Mouse (Mus musculus): ENCODE measurements around the gene Gmeb2.

Gene Gmeb2

GRCm38 (mm10) chr2:181228335-181228734 is 59.5 kb downstream of the Gmeb2 start:
- DNase-seq (ENCODE audit: low read depth in 2 of 2, low spot score in 2 of 2) = no peak

- DNase-seq (ENCODE audit: low read depth in 2 of 2, low spot score in 2 of 2) = no peak
Observed at GRCm38 (mm10) chr2:181227122-181227521, 60.7 kb downstream of the Gmeb2 start.

- no peak for DNase-seq (ENCODE audit: low read depth in 2 of 2, low spot score in 2 of 2)
Observed at GRCm38 (mm10) chr2:181224994-181225393, 62.8 kb downstream of the Gmeb2 start.

- DNase-seq (ENCODE audit: low read depth in 2 of 2, low spot score in 2 of 2) = peak in 1 of 2 experiments; percentile 12
Observed at GRCm38 (mm10) chr2:181220361-181220760, 67.5 kb downstream of the Gmeb2 start.

- DNase-seq (ENCODE audit: low read depth in 2 of 2, low spot score in 2 of 2) = peak; percentile 89 to 90
Observed at GRCm38 (mm10) chr2:181219538-181220216, 68.2 kb downstream of the Gmeb2 start, which contains the start of gene Fndc11. Fndc11 (plus strand) TSS chr2:181220013.

- DNase-seq (ENCODE audit: low read depth in 2 of 2, low spot score in 2 of 2) = no peak
Observed at GRCm38 (mm10) chr2:181218881-181219485, 68.9 kb downstream of the Gmeb2 start.

- no peak for DNase-seq (ENCODE audit: low read depth in 2 of 2, low spot score in 2 of 2)
Observed at GRCm38 (mm10) chr2:181216037-181216436, 71.8 kb downstream of the Gmeb2 start.

GRCm38 (mm10) chr2:181213021-181213445 is 74.8 kb downstream of the Gmeb2 start, which contains the start of gene Srms:
Srms (minus strand) TSS chr2:181213185.
- peak; percentile 25 to 34 for DNase-seq (ENCODE audit: low read depth in 2 of 2, low spot score in 2 of 2)

GRCm38 (mm10) chr2:181212389-181213020 is 75.3 kb downstream of the Gmeb2 start:
- peak in 1 of 2 experiments; percentile 15 for DNase-seq (ENCODE audit: low read depth in 2 of 2, low spot score in 2 of 2)

GRCm38 (mm10) chr2:181206118-181206517 is 81.7 kb downstream of the Gmeb2 start:
- DNase-seq (ENCODE audit: low read depth in 2 of 2, low spot score in 2 of 2) = no peak

- no peak for DNase-seq (ENCODE audit: low read depth in 2 of 2, low spot score in 2 of 2)
Observed at GRCm38 (mm10) chr2:181205678-181206077, 82.2 kb downstream of the Gmeb2 start.

- no peak for DNase-seq (ENCODE audit: low read depth in 2 of 2, low spot score in 2 of 2)
Observed at GRCm38 (mm10) chr2:181202886-181203285, 84.9 kb downstream of the Gmeb2 start.

- no peak for DNase-seq (ENCODE audit: low read depth in 2 of 2, low spot score in 2 of 2)
Observed at GRCm38 (mm10) chr2:181202422-181202821, 85.4 kb downstream of the Gmeb2 start, which contains the start of gene Ptk6. Ptk6 (minus strand) TSS chr2:181202789.

GRCm38 (mm10) chr2:181201606-181202005 is 86.2 kb downstream of the Gmeb2 start:
- DNase-seq (ENCODE audit: low read depth in 2 of 2, low spot score in 2 of 2) = no peak
